Comparison of ENCODE assay signal across 30 mouse cellular contexts in the genomic region with DNA sequence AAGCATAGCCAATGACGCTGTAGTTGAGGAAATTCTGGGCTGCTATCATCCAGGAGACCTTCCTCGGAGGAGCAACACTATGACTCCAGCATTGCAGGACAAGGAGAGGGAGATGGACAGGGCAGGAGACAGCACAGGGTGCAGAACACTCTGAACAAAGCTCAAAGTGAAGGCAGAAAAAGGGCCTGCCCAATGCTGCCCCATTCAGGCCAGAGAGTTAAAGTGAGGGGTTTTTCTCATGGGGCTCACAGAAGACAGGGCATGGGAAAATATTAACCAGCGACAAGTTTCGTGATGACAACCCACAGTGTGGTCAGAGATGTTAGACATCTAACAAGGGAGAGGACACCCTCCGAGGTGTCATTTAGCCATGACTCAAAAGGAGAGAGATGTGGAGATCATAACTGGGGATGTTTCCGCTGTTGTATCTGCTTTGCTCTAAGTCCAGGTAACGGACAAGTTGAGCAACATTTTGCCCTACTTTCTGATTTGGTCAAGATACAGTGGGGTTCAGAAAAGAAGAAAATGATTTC. TPM values are rescaled to one million over a fixed set of nuclear protein-coding genes. Genes with fewer than 3 reads are reported as not detected.
"Had no signal": no experiment of that assay in that cellular context is flagged by ENCODE, and none has a peak within 500 bp of the region (broad histone marks: within the 10 kb centered on the region; RNA-seq: fewer than 3 reads in every experiment).

No protein-coding gene starts in this region.

- H3K27ac ChIP-seq: heart, embryonic 13.5 days; heart, embryonic 15.5 days; hindbrain, embryonic 13.5 days; hindbrain, embryonic 15.5 days; hindbrain, postnatal 0 days; kidney, embryonic 15.5 days; kidney, postnatal 0 days; left cerebral cortex, adult 2 months; limb, embryonic 10.5 days; limb, embryonic 12.5 days; liver, embryonic 13.5 days; liver, embryonic 15.5 days had no signal

- ATAC-seq: hindbrain, postnatal 0 days; intestine, embryonic 16.5 days; liver, postnatal 0 days had no signal

- DNase-seq: gastrocnemius, postnatal 14 days; heart, adult 11 months; heart, postnatal 14 days; heart, postnatal 36 days; kidney, adult 11 months; kidney, adult 2 months; kidney, adult 9 months; kidney, postnatal 14 days; kidney, postnatal 36 days; layer of hippocampus, adult 9-11 months; liver; liver, embryonic 13.5 days; liver, postnatal 0 days had no signal

- H3K4me3 ChIP-seq: heart, embryonic 13.5 days; heart, embryonic 15.5 days; hindbrain, embryonic 13.5 days; hindbrain, embryonic 15.5 days; kidney, embryonic 15.5 days; left cerebral cortex, adult 2 months; limb, embryonic 10.5 days; limb, embryonic 12.5 days; liver, embryonic 13.5 days; liver, embryonic 15.5 days had no signal

- H3K9me3 ChIP-seq: heart, embryonic 13.5 days; heart, embryonic 15.5 days; hindbrain, embryonic 13.5 days; hindbrain, embryonic 15.5 days; kidney, embryonic 15.5 days; limb, embryonic 10.5 days; limb, embryonic 12.5 days; liver, embryonic 13.5 days; liver, embryonic 15.5 days had no signal

- H3K9ac ChIP-seq: heart, embryonic 13.5 days; heart, embryonic 15.5 days; hindbrain, embryonic 13.5 days; hindbrain, embryonic 15.5 days; kidney, embryonic 15.5 days; limb, embryonic 12.5 days; liver, embryonic 13.5 days; liver, embryonic 15.5 days; liver, postnatal 0 days had no signal

- H3K27me3 ChIP-seq: heart, embryonic 13.5 days; heart, embryonic 15.5 days; hindbrain, embryonic 15.5 days; liver, embryonic 13.5 days had no signal

- H3K4me1 ChIP-seq: heart, embryonic 13.5 days; heart, embryonic 15.5 days; hindbrain, embryonic 13.5 days; hindbrain, embryonic 15.5 days; kidney, embryonic 15.5 days; liver, embryonic 13.5 days; liver, embryonic 15.5 days had no signal

- H3K36me3 ChIP-seq: heart, embryonic 13.5 days; heart, embryonic 15.5 days; hindbrain, embryonic 13.5 days; hindbrain, embryonic 15.5 days; kidney, embryonic 15.5 days; limb, embryonic 10.5 days; limb, embryonic 12.5 days; liver, embryonic 13.5 days; liver, embryonic 15.5 days had no signal

- H3K4me2 ChIP-seq: heart, embryonic 11.5 days; heart, embryonic 13.5 days; heart, embryonic 15.5 days; hindbrain, embryonic 13.5 days; hindbrain, embryonic 15.5 days; kidney, embryonic 15.5 days; limb, embryonic 12.5 days; liver, embryonic 11.5 days; liver, embryonic 13.5 days; liver, embryonic 15.5 days had no signal

RNA-seq across cellular contexts. Expression of a gene that starts 48.2 kb away (rescaled TPM):
- total RNA-seq: hematopoietic stem cell, adult 5-6 weeks had no signal
- polyA plus RNA-seq: heart, embryonic 11.5 days; hindbrain, embryonic 11.5 days; hindbrain, embryonic 13.5 days; hindbrain, embryonic 15.5 days; intestine, embryonic 14.5 days; intestine, embryonic 16.5 days; limb, embryonic 10.5 days; liver, embryonic 11.5 days; liver, embryonic 13.5 days; liver, embryonic 15.5 days; liver, postnatal 0 days had no signal
